29 mouse cellular contexts compared by ENCODE assay signal in the genomic region with DNA sequence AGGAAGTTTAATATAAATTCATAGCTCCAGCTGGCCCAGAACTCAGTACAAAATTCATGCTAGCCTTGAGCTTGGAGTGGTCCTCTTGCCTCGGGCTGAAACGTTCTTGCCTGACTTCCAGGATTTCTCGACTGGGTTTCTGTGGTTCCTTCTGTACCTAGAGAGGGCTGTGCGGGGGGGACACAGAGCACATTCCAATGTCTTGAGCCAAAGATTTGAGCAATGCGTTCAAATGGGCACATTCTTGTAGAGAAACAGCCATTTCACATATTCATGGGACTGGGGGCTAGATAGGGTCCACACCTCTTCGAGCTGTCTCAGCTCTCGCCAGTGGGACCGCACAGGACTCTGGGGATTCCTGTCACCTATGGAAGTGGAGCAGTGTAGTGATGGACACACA. TPM values are rescaled to one million over a fixed set of nuclear protein-coding genes. Genes with fewer than 3 reads are reported as not detected.
DNase-seq lines count a peak whose midpoint lies in the region; ATAC-seq and TF ChIP-seq lines count a peak whose summit lies in the region.
"Had no signal": no experiment of that assay in that cellular context is flagged by ENCODE, and none has a peak within 500 bp of the region (broad histone marks: within the 10 kb centered on the region; RNA-seq: fewer than 3 reads in every experiment).

No protein-coding gene starts in this region.

- H3K36me3 ChIP-seq in C2C12 (ENCODE audit: control insufficient read depth, insufficient read depth), result peaks cover 22% of the 10 kb centered on the region
- peaks cover 6% of the 10 kb centered on the region for H3K36me3 ChIP-seq in stomach, postnatal 0 days (ENCODE audit: control insufficient read depth, insufficient read depth, low read length)
- H3K36me3 ChIP-seq in midbrain, embryonic 11.5 days (ENCODE audit: control insufficient read depth, insufficient read depth, low read length), result peaks cover 4% of the 10 kb centered on the region

- WGBS in stomach, postnatal 0 days, result 85% methylated on average over 8 of the region's 8 CpGs
- 87% methylated on average over 8 of the region's 8 CpGs for WGBS in midbrain, embryonic 11.5 days

- H3K4me3 ChIP-seq in C2C12 (ENCODE audit: insufficient read depth, poor library complexity, severe bottlenecking), result no peak overlapping the region
- no peak overlapping the region for H3K4me3 ChIP-seq in stomach, postnatal 0 days (ENCODE audit: low read depth, low read length)
- no peak overlapping the region for H3K4me3 ChIP-seq in midbrain, embryonic 11.5 days (ENCODE audit: low read depth, low read length)
- H3K4me3 ChIP-seq: embryonic facial prominence, embryonic 13.5 days; embryonic facial prominence, embryonic 15.5 days; erythroblast, embryonic 14.5 days; forebrain, embryonic 10.5 days; forebrain, embryonic 12.5 days had no signal

- H3K9ac ChIP-seq in stomach, postnatal 0 days (ENCODE audit: low read length), result no peak overlapping the region
- no peak overlapping the region for H3K9ac ChIP-seq in midbrain, embryonic 11.5 days (ENCODE audit: low read length)
- H3K9ac ChIP-seq: embryonic facial prominence, embryonic 13.5 days; embryonic facial prominence, embryonic 15.5 days; forebrain, embryonic 12.5 days had no signal

- CTCF ChIA-PET in Patski (lab: Charles Lee), result interaction anchor here (1.5 to 2.1 kb wide), 3 partner anchors 14 to 23 kb away, joined by 3 to 8 read pairs (median 8); a partner anchor contains a TSS

- DNase-seq in 3T3-L1 (ENCODE audit: low read depth, low spot score) (peak; percentile 48), Patski (ENCODE audit: low read depth, low spot score) (peak; percentile 42)
- no peak for DNase-seq in frontal cortex, postnatal 36 days (ENCODE audit: low spot score in 2 of 2)
- no peak for DNase-seq in stomach, postnatal 0 days (ENCODE audit: low spot score)
- no peak for DNase-seq in midbrain, embryonic 11.5 days (ENCODE audit: low spot score, missing footprints)
- DNase-seq: adrenal gland, adult 2 months; adrenal gland, postnatal 10 days; adrenal gland, postnatal 25 days; cerebellum, adult 11 months; cerebellum, adult 18-20 months; cerebellum, adult 8-10 months; cerebellum, adult 9-11 months; cerebellum, postnatal 14 days; cerebellum, postnatal 36 days; embryo, embryonic 11 days had no signal

- no peaks in the 10 kb centered on the region for H3K4me1 ChIP-seq in stomach, postnatal 0 days (replicated peaks; ENCODE audit: control insufficient read depth, insufficient read depth)
- no peaks in the 10 kb centered on the region for H3K4me1 ChIP-seq in midbrain, embryonic 11.5 days (ENCODE audit: control insufficient read depth, insufficient read depth, low read length)
- H3K4me1 ChIP-seq: embryonic facial prominence, embryonic 13.5 days; embryonic facial prominence, embryonic 15.5 days; forebrain, embryonic 10.5 days; forebrain, embryonic 12.5 days had no signal

- H3K4me2 ChIP-seq in stomach, postnatal 0 days (replicated peaks; ENCODE audit: low read depth), result no peak overlapping the region
- H3K4me2 ChIP-seq in midbrain, embryonic 11.5 days, result no peak overlapping the region
- H3K4me2 ChIP-seq: embryonic facial prominence, embryonic 13.5 days; embryonic facial prominence, embryonic 15.5 days; forebrain, embryonic 12.5 days had no signal

- no peak for TF ChIP-seq EP300 in stomach, postnatal 0 days (optimal IDR thresholded peaks at IDR 0.05)

- H3K9me3 ChIP-seq in stomach, postnatal 0 days (ENCODE audit: control insufficient read depth, low read length), result no peaks in the 10 kb centered on the region
- H3K9me3 ChIP-seq in midbrain, embryonic 11.5 days (ENCODE audit: control insufficient read depth, low read length), result no peaks in the 10 kb centered on the region
- H3K9me3 ChIP-seq: embryonic facial prominence, embryonic 13.5 days; embryonic facial prominence, embryonic 15.5 days; forebrain, embryonic 10.5 days; forebrain, embryonic 12.5 days; G1E had no signal

- ATAC-seq in Patski, result peak; percentile 52
- no peak for ATAC-seq in stomach, postnatal 0 days (ENCODE audit: low FRiP score, low TSS enrichment)
- no peak for ATAC-seq in midbrain, embryonic 11.5 days (ENCODE audit: low FRiP score)
- ATAC-seq: CD4-positive, CD25-positive, alpha-beta regulatory T cell, adult 4 months; forebrain, embryonic 14.5 days; forebrain, embryonic 16.5 days had no signal

- no peak overlapping the region for H3ac ChIP-seq in C2C12 (ENCODE audit: control insufficient read depth, insufficient read length, low read depth)

- POLR2A ChIA-PET in Patski (lab: Charles Lee), result interaction anchor here (2.1 to 2.2 kb wide), 2 partner anchors 14 to 23 kb away, joined by 6 to 8 read pairs; a partner anchor contains a TSS

- in situ Hi-C loops in Patski (cut with MboI; ENCODE audit: low pct_unique_long_range_greater_than_20kb), result no loop called here

- H3K79me2 ChIP-seq in C2C12 (ENCODE audit: control insufficient read depth, insufficient read depth), result no peaks in the 10 kb centered on the region

- no peak overlapping the region for H3K27ac ChIP-seq in stomach, postnatal 0 days (replicated peaks)
- H3K27ac ChIP-seq in midbrain, embryonic 11.5 days (ENCODE audit: low read depth, low read length), result no peak overlapping the region
- H3K27ac ChIP-seq: embryonic facial prominence, embryonic 13.5 days; embryonic facial prominence, embryonic 15.5 days; forebrain, embryonic 10.5 days; forebrain, embryonic 12.5 days had no signal

- no peaks in the 10 kb centered on the region for H3K79me3 ChIP-seq in C2C12 (ENCODE audit: low read depth)

- no peaks in the 10 kb centered on the region for H3K27me3 ChIP-seq in C2C12 (ENCODE audit: control insufficient read depth, insufficient read depth, insufficient read length)
- H3K27me3 ChIP-seq in Patski, result no peaks in the 10 kb centered on the region
- no peaks in the 10 kb centered on the region for H3K27me3 ChIP-seq in stomach, postnatal 0 days (ENCODE audit: control insufficient read depth, insufficient read depth, low read length)
- no peaks in the 10 kb centered on the region for H3K27me3 ChIP-seq in midbrain, embryonic 11.5 days (ENCODE audit: control insufficient read depth, insufficient read depth, low read length)
- H3K27me3 ChIP-seq: CH12.LX; embryonic facial prominence, embryonic 13.5 days; embryonic facial prominence, embryonic 15.5 days; forebrain, embryonic 12.5 days had no signal

- TF ChIP-seq CTCF in C2C12 (IDR thresholded peaks at IDR 0.05; ENCODE audit: control insufficient read depth, insufficient read depth, insufficient read length) (no peak), Patski (IDR thresholded peaks at IDR 0.05) (no peak)
- TF ChIP-seq CTCF in stomach, postnatal 0 days (IDR thresholded peaks at IDR 0.05; ENCODE audit: low read depth), result no peak

TF ChIP-seq in C2C12, 6 proteins besides CTCF, POLR2A, EP300 and RAD21:
- TF ChIP-seq MYOG (IDR thresholded peaks at IDR 0.05; ENCODE audit: control insufficient read depth, extremely low read depth, insufficient read length) (no peak), USF1 (IDR thresholded peaks at IDR 0.05; ENCODE audit: low read depth) (no peak), CEBPB (IDR thresholded peaks at IDR 0.05; ENCODE audit: low read depth) (peak; percentile 9), MAX (IDR thresholded peaks at IDR 0.05) (no peak), MYOD1 (IDR thresholded peaks at IDR 0.05; ENCODE audit: control insufficient read depth, insufficient read length, low read depth) (no peak)
TF ChIP-seq in C2C12: peak in this region for 1.

RNA-seq across cellular contexts. Expression of a gene that starts 2.0 kb away (rescaled TPM):
- polyA plus RNA-seq in C2C12 (2012; fragmentation: generic; extraction: Trizol) (0.16 TPM), Patski (2021) (1.4 TPM)
- polyA plus RNA-seq in stomach, postnatal 0 days (2015; fragmentation: Nextera tagmentation; extraction: Ambion mirVana), result 0.13 TPM in 1 of 2 replicates, not detected in the other
- polyA plus RNA-seq in midbrain, embryonic 11.5 days (2014; fragmentation: Nextera tagmentation; extraction: Ambion mirVana), result 0.22 and 0.57 TPM in 2 replicates
- polyA plus RNA-seq: CD4-positive, CD25-positive, alpha-beta regulatory T cell, adult 4 months; forebrain, embryonic 14.5 days; forebrain, embryonic 16.5 days; frontal cortex, adult 2 months; G1E had no signal

RNA-seq across cellular contexts. Expression of a gene that starts 12.5 kb away (rescaled TPM):
- not detected for polyA plus RNA-seq in C2C12 (2012; fragmentation: generic; extraction: Trizol)
- polyA plus RNA-seq in Patski (2021), result 0.10 TPM
- 1.1 and 2.5 TPM in 2 replicates for polyA plus RNA-seq in stomach, postnatal 0 days (2015; fragmentation: Nextera tagmentation; extraction: Ambion mirVana)
- polyA plus RNA-seq in midbrain, embryonic 11.5 days (2014; fragmentation: Nextera tagmentation; extraction: Ambion mirVana), result not detected in 2 replicates
- polyA plus RNA-seq: brain, embryonic 14.5 days; CD4-positive, CD25-positive, alpha-beta regulatory T cell, adult 4 months; embryonic facial prominence, embryonic 11.5 days; embryonic facial prominence, embryonic 13.5 days; embryonic facial prominence, embryonic 15.5 days; erythroblast, embryonic 14.5 days; forebrain, embryonic 10.5 days; forebrain, embryonic 12.5 days; forebrain, embryonic 14.5 days; forebrain, embryonic 16.5 days; G1E had no signal

RNA-seq across cellular contexts. Expression of a gene that starts 14.4 kb away (rescaled TPM):
- polyA plus RNA-seq in C2C12 (2012; fragmentation: generic; extraction: Trizol), result 3.9 TPM
- polyA plus RNA-seq in Patski (2021), result 29.5 TPM
- 7.8 and 8.6 TPM in 2 replicates for polyA plus RNA-seq in stomach, postnatal 0 days (2015; fragmentation: Nextera tagmentation; extraction: Ambion mirVana)
- 14.9 and 16.7 TPM in 2 replicates for polyA plus RNA-seq in midbrain, embryonic 11.5 days (2014; fragmentation: Nextera tagmentation; extraction: Ambion mirVana)

RNA-seq across cellular contexts. Expression of a gene that starts 24.1 kb away (rescaled TPM):
- polyA plus RNA-seq in C2C12 (2012; fragmentation: generic; extraction: Trizol), result 17.7 TPM
- 17.5 TPM for polyA plus RNA-seq in Patski (2021)
- 8.9 and 10.5 TPM in 2 replicates for polyA plus RNA-seq in stomach, postnatal 0 days (2015; fragmentation: Nextera tagmentation; extraction: Ambion mirVana)
- polyA plus RNA-seq in midbrain, embryonic 11.5 days (2014; fragmentation: Nextera tagmentation; extraction: Ambion mirVana), result 48.1 and 52.5 TPM in 2 replicates

RNA-seq across cellular contexts. Expression of a gene that starts 30.3 kb away (rescaled TPM):
- polyA plus RNA-seq in C2C12 (2012; fragmentation: generic; extraction: Trizol) (not detected), Patski (2021) (0.04 TPM)
- polyA plus RNA-seq in stomach, postnatal 0 days (2015; fragmentation: Nextera tagmentation; extraction: Ambion mirVana), result not detected in 2 replicates
- 0.12 TPM in 1 of 2 replicates, not detected in the other for polyA plus RNA-seq in midbrain, embryonic 11.5 days (2014; fragmentation: Nextera tagmentation; extraction: Ambion mirVana)
- polyA plus RNA-seq: adrenal gland, adult 2 months; CD4-positive, CD25-positive, alpha-beta regulatory T cell, adult 4 months; embryonic facial prominence, embryonic 11.5 days; erythroblast, embryonic 14.5 days; forebrain, embryonic 16.5 days; frontal cortex, adult 2 months had no signal

Comparison
In these comparisons a context has a peak if more than half of its experiments do, and no peak if none do; other contexts are left out.
1. DNase-seq: peak in 3T3-L1 (single experiment) and Patski (single experiment); none in frontal cortex, postnatal 36 days (0 of 2), stomach, postnatal 0 days (single experiment) and midbrain, embryonic 11.5 days (single experiment).